Mouse (Mus musculus): ENCODE measurements at regions not wholly inside any gene's neighbourhood (a gene's known extent, or its start where the extent isn't known, plus 50 kb on each side); places are given as distances from the start of the nearest gene placed in this dataset.

- no peaks in the 10 kb centered on the region for H3K9me3 ChIP-seq (ENCODE audit: control insufficient read depth)
- no peak overlapping the region for H3K9ac ChIP-seq (ENCODE audit: low read depth, low read length)
- H3K4me1 ChIP-seq (replicated peaks; ENCODE audit: control insufficient read depth, insufficient read depth, low read length) = no peaks in the 10 kb centered on the region
- H3K27me3 ChIP-seq (replicated peaks; ENCODE audit: control insufficient read depth, insufficient read depth, low read length) = no peaks in the 10 kb centered on the region
- no peak overlapping the region for H3K27ac ChIP-seq (ENCODE audit: low read depth, low read length)
- ATAC-seq = no peak
- WGBS = 86% methylated on average over 3 of the region's 3 CpGs
- H3K4me2 ChIP-seq (replicated peaks; ENCODE audit: low read depth) = no peak overlapping the region
- no peak overlapping the region for H3K4me3 ChIP-seq (ENCODE audit: low read depth, low read length)
- TF ChIP-seq CTCF (IDR thresholded peaks at IDR 0.05; ENCODE audit: low read depth) = no peak
- no peaks in the 10 kb centered on the region for H3K36me3 ChIP-seq (ENCODE audit: control insufficient read depth, insufficient read depth)
Measured at GRCm38 (mm10) chr5:64467856-64468255, 311.8 kb downstream of the Tbc1d1 start.

GRCm38 (mm10) chr5:64468307-64468706, 312.2 kb downstream of the Tbc1d1 start:
- Histone ChIP-seq H3K4me1 (replicated peaks; ENCODE audit: control insufficient read depth, insufficient read depth, low read length) (no peaks in the 10 kb centered on the region), H3K9me3 (ENCODE audit: control insufficient read depth) (no peaks in the 10 kb centered on the region), H3K36me3 (ENCODE audit: control insufficient read depth, insufficient read depth) (no peaks in the 10 kb centered on the region), H3K9ac (ENCODE audit: low read depth, low read length) (no peak overlapping the region), H3K27ac (ENCODE audit: low read depth, low read length) (no peak overlapping the region), H3K4me3 (ENCODE audit: low read depth, low read length) (no peak overlapping the region), H3K27me3 (replicated peaks; ENCODE audit: control insufficient read depth, insufficient read depth, low read length) (no peaks in the 10 kb centered on the region), H3K4me2 (replicated peaks; ENCODE audit: low read depth) (no peak overlapping the region)
- 73% methylated on average over 7 of the region's 7 CpGs for WGBS
- ATAC-seq = no peak
- no peak for TF ChIP-seq CTCF (IDR thresholded peaks at IDR 0.05; ENCODE audit: low read depth)

GRCm38 (mm10) chr5:64472008-64472407, 315.9 kb downstream of the Tbc1d1 start:
- H3K27ac ChIP-seq (ENCODE audit: low read depth, low read length) = no peak overlapping the region
- no peaks in the 10 kb centered on the region for H3K36me3 ChIP-seq (ENCODE audit: control insufficient read depth, insufficient read depth)
- H3K4me1 ChIP-seq (replicated peaks; ENCODE audit: control insufficient read depth, insufficient read depth, low read length) = no peaks in the 10 kb centered on the region
- H3K27me3 ChIP-seq (replicated peaks; ENCODE audit: control insufficient read depth, insufficient read depth, low read length) = no peaks in the 10 kb centered on the region
- H3K9me3 ChIP-seq (ENCODE audit: control insufficient read depth) = no peaks in the 10 kb centered on the region
- TF ChIP-seq CTCF (IDR thresholded peaks at IDR 0.05; ENCODE audit: low read depth) = no peak
- no peak for ATAC-seq
- no peak overlapping the region for H3K9ac ChIP-seq (ENCODE audit: low read depth, low read length)
- 76% methylated on average over 3 of the region's 3 CpGs for WGBS
- no peak overlapping the region for H3K4me3 ChIP-seq (ENCODE audit: low read depth, low read length)
- H3K4me2 ChIP-seq (replicated peaks; ENCODE audit: low read depth) = no peak overlapping the region

DNA sequence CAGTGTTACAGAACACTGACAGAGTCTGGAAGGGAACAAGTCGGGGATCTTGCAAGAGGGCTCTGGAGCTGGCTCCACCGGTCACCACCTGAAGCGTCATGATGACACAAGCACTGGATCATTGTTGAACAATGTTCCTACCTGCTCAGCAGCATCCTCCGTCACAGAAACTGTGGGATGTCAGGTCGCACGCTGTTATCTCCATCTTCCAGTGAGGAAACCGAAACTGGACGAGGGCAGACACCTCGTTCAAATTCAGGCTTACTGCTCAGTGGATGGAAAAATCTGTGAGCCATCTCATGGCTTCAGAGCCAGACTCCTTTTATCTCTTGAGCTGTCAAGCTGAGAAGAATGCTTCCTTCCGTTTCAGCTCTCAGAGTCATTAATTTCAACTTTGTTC, 316.3 kb downstream of the Tbc1d1 start:
- Histone ChIP-seq H3K4me1 (replicated peaks; ENCODE audit: control insufficient read depth, insufficient read depth, low read length) (no peaks in the 10 kb centered on the region), H3K9ac (ENCODE audit: low read depth, low read length) (no peak overlapping the region), H3K4me3 (ENCODE audit: low read depth, low read length) (no peak overlapping the region), H3K9me3 (ENCODE audit: control insufficient read depth) (no peaks in the 10 kb centered on the region), H3K27ac (ENCODE audit: low read depth, low read length) (no peak overlapping the region), H3K36me3 (ENCODE audit: control insufficient read depth, insufficient read depth) (no peaks in the 10 kb centered on the region), H3K4me2 (replicated peaks; ENCODE audit: low read depth) (no peak overlapping the region), H3K27me3 (replicated peaks; ENCODE audit: control insufficient read depth, insufficient read depth, low read length) (no peaks in the 10 kb centered on the region)
- 76% methylated on average over 10 of the region's 10 CpGs for whole genome bisulfite sequencing
- no peak for ATAC-seq
- TF ChIP-seq CTCF (IDR thresholded peaks at IDR 0.05; ENCODE audit: low read depth) = no peak

GRCm38 (mm10) chr5:64474868-64475267, 318.8 kb downstream of the Tbc1d1 start:
- Histone ChIP-seq H3K27ac (ENCODE audit: low read depth, low read length) (no peak overlapping the region), H3K4me3 (ENCODE audit: low read depth, low read length) (no peak overlapping the region), H3K27me3 (replicated peaks; ENCODE audit: control insufficient read depth, insufficient read depth, low read length) (no peaks in the 10 kb centered on the region), H3K4me1 (replicated peaks; ENCODE audit: control insufficient read depth, insufficient read depth, low read length) (no peaks in the 10 kb centered on the region; the same call in 1 of the 2 replicates), H3K9ac (ENCODE audit: low read depth, low read length) (no peak overlapping the region), H3K36me3 (ENCODE audit: control insufficient read depth, insufficient read depth) (no peaks in the 10 kb centered on the region), H3K4me2 (replicated peaks; ENCODE audit: low read depth) (no peak overlapping the region), H3K9me3 (ENCODE audit: control insufficient read depth) (no peaks in the 10 kb centered on the region)
- TF ChIP-seq CTCF (IDR thresholded peaks at IDR 0.05; ENCODE audit: low read depth) = no peak
- 91% methylated on average over 1 of the region's 1 CpGs for WGBS
- ATAC-seq = no peak

DNA sequence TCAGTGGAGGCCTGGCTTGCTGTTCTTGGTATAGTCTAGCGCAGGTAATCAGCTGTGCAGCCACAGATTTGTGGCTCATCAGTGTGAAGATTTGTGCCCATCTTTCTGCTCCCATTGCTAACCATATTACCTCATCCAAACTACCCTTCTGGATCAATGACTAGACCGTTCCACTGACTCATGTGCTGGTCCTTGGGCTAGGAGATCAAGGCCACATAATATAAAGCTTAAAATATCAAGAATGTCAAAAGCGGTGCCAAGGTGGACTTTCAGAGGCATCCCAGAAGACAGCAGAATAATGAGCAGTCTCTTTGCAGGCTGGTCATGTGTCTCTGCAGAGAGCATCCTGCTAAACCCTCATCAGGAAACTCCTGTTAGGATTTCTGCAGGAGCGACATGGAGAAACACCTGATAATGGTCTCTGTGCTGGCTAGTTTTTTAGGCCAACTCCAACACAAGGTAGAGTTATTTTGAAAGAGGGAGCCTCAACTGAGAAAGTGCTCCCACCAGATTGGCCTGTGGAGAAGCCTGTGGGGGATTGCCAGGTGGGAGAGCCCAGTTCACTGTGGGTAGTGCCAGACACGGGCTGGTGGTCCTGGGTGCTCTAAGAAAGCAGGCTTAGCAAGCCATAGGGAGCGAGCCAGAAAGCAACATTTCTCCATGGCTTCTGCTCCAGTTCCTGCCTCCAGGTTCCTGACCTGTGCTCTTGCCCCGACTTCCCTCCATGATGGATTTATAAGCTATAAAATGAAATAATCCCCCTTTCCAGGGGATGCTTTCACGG, 319.8 kb downstream of the Tbc1d1 start:
- no peak overlapping the region for H3K4me3 ChIP-seq (ENCODE audit: low read depth, low read length)
- H3K9ac ChIP-seq (ENCODE audit: low read depth, low read length) = no peak overlapping the region
- no peak for ATAC-seq
- no peaks in the 10 kb centered on the region for H3K9me3 ChIP-seq (ENCODE audit: control insufficient read depth)
- H3K36me3 ChIP-seq (ENCODE audit: control insufficient read depth, insufficient read depth) = no peaks in the 10 kb centered on the region
- no peak overlapping the region for H3K4me2 ChIP-seq (replicated peaks; ENCODE audit: low read depth)
- 77% methylated on average over 8 of the region's 8 CpGs for WGBS
- H3K27me3 ChIP-seq (replicated peaks; ENCODE audit: control insufficient read depth, insufficient read depth, low read length) = no peaks in the 10 kb centered on the region
- H3K4me1 ChIP-seq (replicated peaks; ENCODE audit: control insufficient read depth, insufficient read depth, low read length) = no peaks in the 10 kb centered on the region; the same call in 1 of the 2 replicates
- no peak for TF ChIP-seq CTCF (IDR thresholded peaks at IDR 0.05; ENCODE audit: low read depth)
- no peak overlapping the region for H3K27ac ChIP-seq (ENCODE audit: low read depth, low read length)

Data from intestine, postnatal 0 days (tissue).